Mouse (Mus musculus) CH12.LX (cell line): ENCODE data around the gene Mrm1.

Source experiments
- CTCF ChIP-seq, 2 experiments: IDR thresholded peaks in 1 of 2; conservative IDR thresholded peaks in 1 of 2; 2 replicates each; pipeline ENCODE4 v1.5.1; 2011 to 2012; ENCODE audit warnings: low read depth in 2 of 2, low read length in 2 of 2, improper control_type of control experiment in 1 of 2, inconsistent platforms in 1 of 2, mild to moderate bottlenecking in 1 of 2, moderate library complexity in 1 of 2
- POLR2A ChIP-seq: IDR thresholded peaks from 2 replicates; pipeline ENCODE4 v1.6.1; 2011; ENCODE audit warnings: low read depth, mild to moderate bottlenecking, improper control_type of control experiment, low read length
- RCOR1 ChIP-seq: conservative IDR thresholded peaks from 2 replicates; pipeline ENCODE4 v1.6.1; 2012; ENCODE audit warnings: low read depth, mild to moderate bottlenecking, inconsistent platforms, low read length, improper control_type of control experiment
- ZNF384 ChIP-seq: IDR thresholded peaks from 2 replicates; pipeline ENCODE4 v1.6.1; 2012; ENCODE audit warnings: low read depth, low read length, improper control_type of control experiment, inconsistent platforms

DNA sequence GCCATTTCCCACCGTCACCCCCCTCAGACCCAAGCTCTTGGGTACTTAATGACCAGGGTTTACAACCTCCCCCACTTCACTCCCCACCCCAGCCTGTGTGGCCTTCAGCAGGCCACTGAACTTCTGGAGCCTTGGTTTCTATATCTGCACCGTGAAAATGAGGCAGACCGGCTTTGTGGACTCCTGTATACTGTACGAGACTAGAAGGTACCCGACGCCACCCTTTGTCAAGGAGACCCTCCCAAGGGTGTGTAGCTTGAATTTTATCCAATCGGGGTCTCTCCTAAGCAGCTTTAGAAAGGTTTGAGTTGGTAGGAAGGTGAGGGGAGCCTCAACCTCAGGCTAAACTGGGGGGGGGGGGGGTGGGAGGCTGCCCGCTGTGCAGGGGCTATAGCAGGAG lies 55.2 kb downstream of the Mrm1 start:
- TF ChIP-seq POLR2A: no peak
- TF ChIP-seq ZNF384: no peak
- no peak for TF ChIP-seq CTCF (conservative IDR thresholded peaks at IDR 0.05 in 1 of 2, IDR thresholded peaks at IDR 0.05 in 1 of 2; ENCODE audit: low read depth in 2 of 2, low read length in 2 of 2)
- TF ChIP-seq RCOR1: no peak
